Mouse (Mus musculus) lung, adult 18-20 months (tissue): ENCODE measurements around the gene Olfr295.

Source experiments
- DNase-seq, 2 experiments: peaks; one replicate each; pipeline ENCODE4 v3.0.0; 2022; ENCODE audit warnings: mixed read lengths in 2 of 2

The Olfr295 gene

DNA sequence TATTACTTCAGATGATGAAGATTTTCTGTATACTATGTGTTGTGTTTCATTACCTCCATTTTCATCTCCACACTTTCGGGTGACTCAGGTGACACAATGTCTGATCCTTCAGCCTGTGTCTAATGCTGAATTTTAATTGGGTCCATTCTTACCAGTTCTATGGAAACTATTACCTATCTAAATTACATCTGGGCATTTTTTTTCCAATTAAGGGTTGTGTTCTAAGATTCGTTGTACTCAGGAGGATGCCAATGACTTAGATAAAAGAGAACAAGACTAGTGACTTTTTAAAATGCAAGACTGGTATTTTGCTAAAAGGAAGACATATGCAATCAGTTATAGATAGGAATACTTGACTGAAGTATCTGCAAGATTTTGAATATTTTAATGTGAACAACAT, at the start of gene Olfr295:
Gene Olfr295 (plus strand): TSS at position 301 of the 400 bp plus-strand sequence.
- DNase-seq = no peak

DNA sequence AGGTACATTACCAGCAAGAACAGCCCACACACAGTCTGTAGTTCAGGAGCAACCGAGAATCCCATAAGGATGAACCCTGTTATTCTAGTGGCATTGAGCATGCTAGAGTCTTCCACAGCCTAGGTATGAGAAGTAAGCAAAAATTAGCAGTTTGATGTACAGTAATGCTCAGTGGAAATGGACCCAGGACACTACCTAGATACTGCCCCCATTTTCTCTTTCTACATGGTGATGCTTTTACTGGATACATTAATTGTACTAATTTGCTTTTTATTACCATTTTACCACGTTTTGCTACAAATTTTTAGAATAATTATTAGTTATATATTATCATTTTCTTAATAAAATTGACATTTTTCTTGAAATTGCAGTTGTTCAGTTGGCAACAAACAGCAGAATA, 32.9 kb downstream of the Olfr295 start, which contains the start of gene Olfr294:
Gene Olfr294 (minus strand): TSS at position 101 of the 400 bp plus-strand sequence.
- no peak for DNase-seq
